27 mouse cellular contexts compared by ENCODE assay signal in genomic region chr14:89573576-89573975, GRCm38 (mm10).
"Had no signal": no experiment of that assay in that cellular context is flagged by ENCODE, and none has a peak within 500 bp of the region (broad histone marks: within the 10 kb centered on the region; RNA-seq: fewer than 3 reads in every experiment).

No protein-coding gene starts in this region.

- H3K9me3 ChIP-seq: heart, embryonic 10.5 days; heart, embryonic 12.5 days; hindbrain, embryonic 10.5 days; hindbrain, embryonic 12.5 days; intestine, embryonic 15.5 days; limb, embryonic 13.5 days; limb, embryonic 15.5 days; liver, embryonic 12.5 days had no signal

- H3K27me3 ChIP-seq: heart, embryonic 12.5 days; hindbrain, embryonic 12.5 days; intestine, embryonic 15.5 days; limb, embryonic 13.5 days; limb, embryonic 15.5 days; liver, embryonic 12.5 days had no signal

- DNase-seq: gastrocnemius, adult 2 months; gastrocnemius, postnatal 10 days; gastrocnemius, postnatal 25 days; heart, adult 18-20 months; heart, postnatal 10 days; heart, postnatal 4 days; kidney, adult 18-20 months; kidney, adult 8-10 months; kidney, postnatal 10 days; kidney, postnatal 25 days; kidney, postnatal 4 days; layer of hippocampus, postnatal 36 days; left cerebral cortex, postnatal 4 days had no signal

- H3K9ac ChIP-seq: heart, embryonic 12.5 days; hindbrain, embryonic 12.5 days; hindbrain, embryonic 14.5 days; intestine, embryonic 15.5 days; limb, embryonic 13.5 days; limb, embryonic 15.5 days; liver, embryonic 12.5 days; liver, embryonic 14.5 days had no signal

- H3K27ac ChIP-seq: gastrocnemius, adult 2 months; heart, embryonic 10.5 days; hindbrain, embryonic 10.5 days; hindbrain, embryonic 12.5 days; hindbrain, embryonic 14.5 days; intestine, embryonic 15.5 days; layer of hippocampus, adult 2 months; limb, embryonic 13.5 days; limb, embryonic 15.5 days; liver, embryonic 12.5 days; liver, embryonic 14.5 days had no signal

- H3K4me2 ChIP-seq: heart, embryonic 12.5 days; hindbrain, embryonic 12.5 days; hindbrain, embryonic 14.5 days; intestine, embryonic 15.5 days; limb, embryonic 13.5 days; limb, embryonic 15.5 days; liver, embryonic 12.5 days had no signal

- ATAC-seq: hindbrain, embryonic 16.5 days; inflammation-experienced regulatory T-cells, adult 6 months; intestine, embryonic 15.5 days; intestine, postnatal 0 days; liver, embryonic 12.5 days had no signal

- H3K4me3 ChIP-seq: gastrocnemius, adult 2 months; heart, embryonic 10.5 days; heart, embryonic 12.5 days; hindbrain, embryonic 10.5 days; hindbrain, embryonic 12.5 days; intestine, embryonic 15.5 days; layer of hippocampus, adult 2 months; limb, embryonic 13.5 days; limb, embryonic 15.5 days; liver, embryonic 12.5 days had no signal

- H3K36me3 ChIP-seq: heart, embryonic 10.5 days; heart, embryonic 12.5 days; hindbrain, embryonic 10.5 days; hindbrain, embryonic 12.5 days; intestine, embryonic 15.5 days; limb, embryonic 13.5 days; limb, embryonic 15.5 days; liver, embryonic 12.5 days had no signal

- H3K4me1 ChIP-seq: heart, embryonic 10.5 days; heart, embryonic 12.5 days; hindbrain, embryonic 10.5 days; hindbrain, embryonic 12.5 days; intestine, embryonic 15.5 days; limb, embryonic 13.5 days; limb, embryonic 15.5 days; liver, embryonic 12.5 days had no signal
